Mouse (Mus musculus) central nervous system, embryonic 11.5 days (tissue): ENCODE results near the gene Ndc1. TPM values are rescaled to one million over a fixed set of nuclear protein-coding genes. Genes with fewer than 3 reads are reported as not detected.

ENCODE experiments used
- polyA plus RNA-seq: library from polyadenylated mRNA; depleted of rRNA; stranded (reverse); fragments of >200 nt; gene quantifications from 2 replicates; pipeline ENCODE4 v1.2.3, GENCODE M21; 2012; rRNA removed

The Ndc1 gene
- polyA plus RNA-seq = 22.7 and 34.5 TPM in 2 replicates

GRCm38 (mm10) chr4:107367567-107368314, at the start of gene Ndc1:
Gene Ndc1 (plus strand): TSS chr4:107367784.

DNA sequence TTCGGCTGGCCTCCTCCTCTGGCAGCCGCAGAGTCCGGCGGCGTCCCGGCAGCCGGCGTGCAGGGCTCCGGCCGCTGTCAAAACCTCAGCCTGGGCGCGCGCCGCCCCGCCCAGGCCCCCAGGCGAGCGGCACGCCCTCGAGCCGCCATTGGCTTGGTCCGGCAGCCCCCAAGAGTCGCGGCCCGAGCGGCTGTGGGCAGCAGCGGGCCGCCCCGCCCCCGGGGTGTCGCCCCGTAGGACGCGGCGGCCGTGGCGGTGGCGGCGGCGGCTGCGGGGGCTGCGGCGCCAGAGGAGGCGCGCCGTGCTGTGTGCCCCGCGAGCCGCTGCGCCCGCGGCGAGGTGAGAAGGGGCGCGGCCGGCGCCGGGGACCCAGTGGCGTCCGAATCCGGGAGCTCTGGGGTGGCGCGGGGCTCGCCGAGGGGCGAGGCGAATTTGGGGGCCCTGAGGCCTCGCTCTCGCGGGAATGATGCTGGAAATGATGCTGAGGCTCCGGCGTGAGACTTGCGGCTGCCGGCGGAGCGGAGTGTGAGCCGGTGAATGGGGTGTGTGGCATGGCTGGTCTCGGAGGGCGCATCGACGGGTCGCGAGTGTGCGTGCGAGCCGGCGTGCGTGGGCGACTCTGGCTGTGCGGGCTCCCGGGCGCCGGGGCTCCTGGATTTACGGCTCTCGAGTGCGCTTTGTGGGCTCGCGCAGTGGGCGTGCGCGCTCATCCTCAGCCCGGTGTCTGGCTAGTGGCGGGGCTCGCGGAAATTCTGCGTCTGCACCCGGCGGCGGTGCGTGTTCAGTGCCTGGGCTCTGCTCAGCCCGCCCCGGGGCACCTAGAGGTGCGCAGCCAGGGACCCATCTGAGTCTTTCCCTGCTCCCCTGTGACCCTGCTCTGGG, 67.0 kb downstream of the Ndc1 start, which contains the start of gene Glis1:
TSS of gene Glis1 (plus strand) at position 236 of the 882 bp plus-strand sequence.

Other genes starting within 250 kb of the Ndc1 start
- 98.2 and 148 TPM in 2 replicates for gene Tmem59, start 189.4 kb upstream of the Ndc1 start, polyA plus RNA-seq
- gene Tceanc2, start 188.7 kb upstream of the Ndc1 start, polyA plus RNA-seq = 19.2 and 20.6 TPM in 2 replicates
- 0.07 and 0.12 TPM in 2 replicates for gene Ldlrad1, start 158.6 kb upstream of the Ndc1 start, polyA plus RNA-seq
- 44.3 and 48.1 TPM in 2 replicates for gene Lrrc42, start 114.3 kb upstream of the Ndc1 start, polyA plus RNA-seq
- 23.1 and 24.0 TPM in 2 replicates for gene Hspb11, start 114.2 kb upstream of the Ndc1 start, polyA plus RNA-seq
- not detected in 2 replicates for gene Dio1, start 60.6 kb upstream of the Ndc1 start, polyA plus RNA-seq
- 22.5 and 30.7 TPM in 2 replicates for gene Yipf1, start 53.4 kb upstream of the Ndc1 start, polyA plus RNA-seq
- gene Glis1, start 66.8 kb downstream of the Ndc1 start, polyA plus RNA-seq = 1.4 and 3.8 TPM in 2 replicates